In genomic region chr11:108128593-108128992, GRCm38 (mm10) we compare ENCODE assay signal across 8 mouse cellular contexts.
A peak's percentile ranks its signal among the peaks of the same experiment; 100 is the strongest.
DNase-seq lines count a peak whose midpoint lies in the region; ATAC-seq and TF ChIP-seq lines count a peak whose summit lies in the region.

No protein-coding gene starts in this region.

- no peaks in the 10 kb centered on the region for H3K79me2 ChIP-seq in CH12.LX (replicated peaks; ENCODE audit: control insufficient read depth, extremely low read depth, insufficient read depth, poor library complexity, severe bottlenecking)

- DNase-seq in cerebellum, adult 11 months, result peak; percentile 30
- DNase-seq in CH12.LX (ENCODE audit: extremely low read depth), result peak; percentile 80
- DNase-seq in cerebellum, adult 18-20 months, result peak; percentile 45 to 53
- DNase-seq in gastrocnemius, adult 8-10 months (ENCODE audit: low spot score in 2 of 2), result peak; percentile 45 to 47
- DNase-seq in kidney, postnatal 10 days, result peak; percentile 78
- DNase-seq in spleen, adult 12 weeks (ENCODE audit: low spot score), result peak; percentile 7

- H3K4me1 ChIP-seq in CH12.LX (ENCODE audit: control insufficient read depth in 1 of 2, insufficient read depth in 2 of 2), result peaks cover 6 to 57% of the 10 kb centered on the region in 2 experiments; a peak in 3 of 4 replicates
- H3K4me1 ChIP-seq in lung, embryonic 16.5 days (replicated peaks; ENCODE audit: control insufficient read depth, insufficient read depth, low read length), result no peaks in the 10 kb centered on the region

- 32% methylated on average over 5 of the region's 5 CpGs for WGBS in lung, embryonic 16.5 days

- peak; percentile 99 for TF ChIP-seq RAD21 in CH12.LX (IDR thresholded peaks at IDR 0.05; ENCODE audit: low read depth, low read length)

- no peak for TF ChIP-seq EP300 in CH12.LX (IDR thresholded peaks at IDR 0.05; ENCODE audit: low read length)

- dilution Hi-C loops in CH12.LX (cut with MboI; ENCODE audit: extremely low pct_ligation_motif_present, extremely low pct_unique_long_range_greater_than_20kb, low sequenced_read_pairs), result no loop called here

- TF ChIP-seq CTCF in CH12.LX (conservative IDR thresholded peaks at IDR 0.05 in 1 of 2, IDR thresholded peaks at IDR 0.05 in 1 of 2; ENCODE audit: low read depth in 2 of 2, low read length in 2 of 2), result peak; percentile 70 to 89

- TF ChIP-seq POLR2A in CH12.LX (IDR thresholded peaks at IDR 0.05; ENCODE audit: low read depth, low read length), result no peak

- H3K36me3 ChIP-seq in CH12.LX (replicated peaks in 1 of 2; ENCODE audit: control insufficient read depth in 1 of 2, insufficient read depth in 1 of 2, low read length in 1 of 2), result peaks cover 4 to 75% of the 10 kb centered on the region in 2 experiments
- no peaks in the 10 kb centered on the region for H3K36me3 ChIP-seq in lung, embryonic 16.5 days (ENCODE audit: control insufficient read depth, insufficient read depth, low read length)

- no peak overlapping the region for H3K27ac ChIP-seq in CH12.LX (ENCODE audit: insufficient read depth, low read depth)
- H3K27ac ChIP-seq in lung, embryonic 16.5 days (ENCODE audit: low read length), result no peak overlapping the region

- no peak for ATAC-seq in cerebellum, adult (ENCODE audit: insufficient number of reproducible peaks, low FRiP score, low TSS enrichment)
- ATAC-seq in lung, embryonic 16.5 days (ENCODE audit: low read depth), result peak; percentile 54; the same call in 1 of the 2 replicates

- H3K9ac ChIP-seq in CH12.LX (ENCODE audit: insufficient read depth, low read depth), result no peak overlapping the region
- no peak overlapping the region for H3K9ac ChIP-seq in lung, embryonic 16.5 days (ENCODE audit: low read length)

- H3K4me3 ChIP-seq in CH12.LX (replicated peaks in 1 of 3; ENCODE audit: low read depth in 2 of 3, low read length in 2 of 3, poor library complexity in 1 of 3), result no peak overlapping the region
- no peak overlapping the region for H3K4me3 ChIP-seq in lung, embryonic 16.5 days (ENCODE audit: low read length)

- in situ Hi-C loops in CH12.LX (cut with MboI; ENCODE audit: low pct_ligation_motif_present, low pct_unique_long_range_greater_than_20kb, low sequenced_read_pairs), result loop anchor here (5.0 kb wide), 1 partner anchor 244 kb away; no protein-coding TSS in a partner anchor

- H3K9me3 ChIP-seq in CH12.LX (replicated peaks; ENCODE audit: low read length), result no peaks in the 10 kb centered on the region
- H3K9me3 ChIP-seq in lung, embryonic 16.5 days (ENCODE audit: control insufficient read depth, low read length), result no peaks in the 10 kb centered on the region

- no peaks in the 10 kb centered on the region for H3K27me3 ChIP-seq in CH12.LX (replicated peaks)
- H3K27me3 ChIP-seq in lung, embryonic 16.5 days (ENCODE audit: control insufficient read depth, insufficient read depth, low read depth, low read length), result no peaks in the 10 kb centered on the region

- no peak overlapping the region for H3K4me2 ChIP-seq in CH12.LX (ENCODE audit: insufficient read depth, low read depth, poor library complexity, severe bottlenecking)
- no peak overlapping the region for H3K4me2 ChIP-seq in lung, embryonic 16.5 days (ENCODE audit: low read depth, low read length)

TF ChIP-seq in CH12.LX, 34 proteins besides CTCF, POLR2A, EP300 and RAD21:
- TF ChIP-seq USF2 (conservative IDR thresholded peaks at IDR 0.05; ENCODE audit: low read depth, low read length) (no peak), SIN3A (IDR thresholded peaks at IDR 0.05; ENCODE audit: low read length) (peak; percentile 58), E2F4 (IDR thresholded peaks at IDR 0.05; ENCODE audit: insufficient replicate concordance, low read depth, low read length) (0 out of 2 replicates have a peak, but pooled peaks have one; percentile 15), MEF2A (IDR thresholded peaks at IDR 0.05; ENCODE audit: borderline replicate concordance, low read depth, low read length) (peak; percentile 57; the same call in 1 of the 2 replicates), MXI1 (IDR thresholded peaks at IDR 0.05; ENCODE audit: low read depth, low read length) (peak; percentile 72; the same call in 1 of the 2 replicates), TBP (conservative IDR thresholded peaks at IDR 0.05; ENCODE audit: low read depth, low read length) (no peak), NRF1 (IDR thresholded peaks at IDR 0.05; ENCODE audit: low read depth, low read length) (0 out of 2 replicates have a peak, but pooled peaks have one; percentile 13), ELF1 (IDR thresholded peaks at IDR 0.05; ENCODE audit: low read depth, low read length) (peak; percentile 47; the same call in 1 of the 2 replicates), JUND (conservative IDR thresholded peaks at IDR 0.05; ENCODE audit: low read depth, low read length) (peak; percentile 76), JUN (IDR thresholded peaks at IDR 0.05; ENCODE audit: insufficient read depth, low read depth, low read length) (no peak), CHD1 (IDR thresholded peaks at IDR 0.05; ENCODE audit: low read depth, low read length) (0 out of 2 replicates have a peak, but pooled peaks have one; percentile 53), RCOR1 (conservative IDR thresholded peaks at IDR 0.05; ENCODE audit: low read depth, low read length) (peak; percentile 87), ZKSCAN1 (IDR thresholded peaks at IDR 0.05; ENCODE audit: borderline replicate concordance, low read depth, low read length) (no peak), USF1 (IDR thresholded peaks at IDR 0.05; ENCODE audit: low read depth, low read length) (no peak), TCF12 (IDR thresholded peaks at IDR 0.05; ENCODE audit: low read depth, low read length) (peak; percentile 57), KAT2A (IDR thresholded peaks at IDR 0.05; ENCODE audit: insufficient replicate concordance, low read length) (0 out of 2 replicates have a peak, but pooled peaks have one; percentile 18), MYC (IDR thresholded peaks at IDR 0.05; ENCODE audit: low read depth, low read length) (peak; percentile 71), BHLHE40 (IDR thresholded peaks at IDR 0.05; ENCODE audit: low read depth, low read length) (peak; percentile 43; the same call in 1 of the 2 replicates), CHD2 (IDR thresholded peaks at IDR 0.05; ENCODE audit: low read length) (no peak; the same call in 1 of the 2 replicates), MAFK (IDR thresholded peaks at IDR 0.05; ENCODE audit: insufficient replicate concordance, low read length) (no peak), SMC3 (IDR thresholded peaks at IDR 0.05; ENCODE audit: low read depth, low read length) (peak; percentile 98), ZNF384 (IDR thresholded peaks at IDR 0.05; ENCODE audit: low read depth, low read length) (no peak; the same call in 1 of the 2 replicates), NELFE (IDR thresholded peaks at IDR 0.05; ENCODE audit: low read depth, low read length) (peak; percentile 56; the same call in 1 of the 2 replicates), PAX5 (IDR thresholded peaks at IDR 0.05; ENCODE audit: low read length) (no peak), POLR2AphosphoS2 (IDR thresholded peaks at IDR 0.05; ENCODE audit: low read depth, low read length) (no peak), UBTF (IDR thresholded peaks at IDR 0.05; ENCODE audit: low read depth, low read length) (no peak), IRF4 (IDR thresholded peaks at IDR 0.05; ENCODE audit: low read depth, low read length) (peak; percentile 72; the same call in 1 of the 2 replicates), MAZ (IDR thresholded peaks at IDR 0.05; ENCODE audit: low read depth, low read length) (peak; percentile 78), GABPA (IDR thresholded peaks at IDR 0.05; ENCODE audit: insufficient replicate concordance, low read depth, low read length) (no peak), ZC3H11A (IDR thresholded peaks at IDR 0.05; ENCODE audit: low read depth, low read length) (peak; percentile 96), HCFC1 (IDR thresholded peaks at IDR 0.05; ENCODE audit: low read depth, low read length) (no peak), ETS1 (conservative IDR thresholded peaks at IDR 0.05; ENCODE audit: low read depth, low read length) (peak; percentile 22; the same call in 1 of the 2 replicates), MAX (IDR thresholded peaks at IDR 0.05; ENCODE audit: low read length) (peak; percentile 49), ZMIZ1 (IDR thresholded peaks at IDR 0.05; ENCODE audit: low read depth, low read length) (peak; percentile 38; the same call in 1 of the 2 replicates)

Comparison
In these comparisons a context has a peak if more than half of its experiments do, and no peak if none do; other contexts are left out.
1. DNase-seq: peak in every context shown above with its lines; median percentile 80 in CH12.LX; 78 in kidney, postnatal 10 days; 49 in cerebellum, adult 18-20 months; 46 in gastrocnemius, adult 8-10 months; 30 in cerebellum, adult 11 months; 7 in spleen, adult 12 weeks.